Mouse (Mus musculus): ENCODE measurements at regions not wholly inside any gene's neighbourhood (a gene's known extent, or its start where the extent isn't known, plus 50 kb on each side); places are given as distances from the start of the nearest gene placed in this dataset.

- Histone ChIP-seq H3K4me3 (ENCODE audit: low read length) (no peak overlapping the region), H3K36me3 (ENCODE audit: control insufficient read depth, insufficient read depth) (no peaks in the 10 kb centered on the region), H3K27ac (ENCODE audit: low read length) (no peak overlapping the region), H3K9me3 (replicated peaks; ENCODE audit: control insufficient read depth, low read length) (no peaks in the 10 kb centered on the region), H3K4me2 (ENCODE audit: low read depth, low read length) (no peak overlapping the region), H3K4me1 (ENCODE audit: control insufficient read depth, insufficient read depth, low read length) (no peaks in the 10 kb centered on the region), H3K9ac (ENCODE audit: low read length) (no peak overlapping the region), H3K27me3 (ENCODE audit: control insufficient read depth, insufficient read depth, low read length) (no peaks in the 10 kb centered on the region)
- 43% methylated on average over 5 of the region's 5 CpGs for WGBS
- no peak for ATAC-seq (replicated peaks; ENCODE audit: extremely low read depth, insufficient read depth, low FRiP score)
These were observed 596.3 kb upstream of the Syt1 start for GRCm38 (mm10) chr10:109607121-109607520.

- WGBS = 70% methylated on average over 3 of the region's 3 CpGs
These were observed 592.5 kb upstream of the Syt1 start for GRCm38 (mm10) chr10:109603241-109603640.

GRCm38 (mm10) chr10:109598604-109599003, 587.8 kb upstream of the Syt1 start:
- Histone ChIP-seq H3K36me3 (ENCODE audit: control insufficient read depth, insufficient read depth) (no peaks in the 10 kb centered on the region), H3K4me2 (ENCODE audit: low read depth, low read length) (no peak overlapping the region), H3K27me3 (ENCODE audit: control insufficient read depth, insufficient read depth, low read length) (no peaks in the 10 kb centered on the region), H3K9me3 (replicated peaks; ENCODE audit: control insufficient read depth, low read length) (no peaks in the 10 kb centered on the region), H3K4me1 (ENCODE audit: control insufficient read depth, insufficient read depth, low read length) (no peaks in the 10 kb centered on the region), H3K9ac (ENCODE audit: low read length) (no peak overlapping the region), H3K27ac (ENCODE audit: low read length) (no peak overlapping the region), H3K4me3 (ENCODE audit: low read length) (no peak overlapping the region)
- no peak for ATAC-seq (replicated peaks; ENCODE audit: extremely low read depth, insufficient read depth, low FRiP score)
- 69% methylated on average over 3 of the region's 3 CpGs for WGBS

More at GRCm38 (mm10) chr10:109603241-109603640, 592.5 kb upstream of the Syt1 start:
- H3K36me3 ChIP-seq (ENCODE audit: control insufficient read depth, insufficient read depth) = no peaks in the 10 kb centered on the region
- no peak overlapping the region for H3K9ac ChIP-seq (ENCODE audit: low read length)
- H3K27ac ChIP-seq (ENCODE audit: low read length) = no peak overlapping the region
- no peaks in the 10 kb centered on the region for H3K27me3 ChIP-seq (ENCODE audit: control insufficient read depth, insufficient read depth, low read length)
- no peak for ATAC-seq (replicated peaks; ENCODE audit: extremely low read depth, insufficient read depth, low FRiP score)
- no peak overlapping the region for H3K4me3 ChIP-seq (ENCODE audit: low read length)
- no peak overlapping the region for H3K4me2 ChIP-seq (ENCODE audit: low read depth, low read length)
- no peaks in the 10 kb centered on the region for H3K9me3 ChIP-seq (replicated peaks; ENCODE audit: control insufficient read depth, low read length)
- no peaks in the 10 kb centered on the region for H3K4me1 ChIP-seq (ENCODE audit: control insufficient read depth, insufficient read depth, low read length)

GRCm38 (mm10) chr10:109573200-109573599, 562.4 kb upstream of the Syt1 start:
- 80% methylated on average over 4 of the region's 4 CpGs for WGBS

GRCm38 (mm10) chr10:109569798-109570197, 559.0 kb upstream of the Syt1 start:
- Histone ChIP-seq H3K9ac (ENCODE audit: low read length) (no peak overlapping the region), H3K9me3 (replicated peaks; ENCODE audit: control insufficient read depth, low read length) (no peaks in the 10 kb centered on the region), H3K4me3 (ENCODE audit: low read length) (no peak overlapping the region), H3K36me3 (ENCODE audit: control insufficient read depth, insufficient read depth) (no peaks in the 10 kb centered on the region), H3K4me1 (ENCODE audit: control insufficient read depth, insufficient read depth, low read length) (no peaks in the 10 kb centered on the region), H3K27ac (ENCODE audit: low read length) (no peak overlapping the region), H3K27me3 (ENCODE audit: control insufficient read depth, insufficient read depth, low read length) (no peaks in the 10 kb centered on the region), H3K4me2 (ENCODE audit: low read depth, low read length) (no peak overlapping the region)
- WGBS = 79% methylated on average over 2 of the region's 2 CpGs
- ATAC-seq (replicated peaks; ENCODE audit: extremely low read depth, insufficient read depth, low FRiP score) = no peak

More at GRCm38 (mm10) chr10:109573200-109573599, 562.4 kb upstream of the Syt1 start:
- Histone ChIP-seq H3K4me1 (ENCODE audit: control insufficient read depth, insufficient read depth, low read length) (no peaks in the 10 kb centered on the region), H3K4me2 (ENCODE audit: low read depth, low read length) (no peak overlapping the region), H3K27ac (ENCODE audit: low read length) (no peak overlapping the region), H3K36me3 (ENCODE audit: control insufficient read depth, insufficient read depth) (no peaks in the 10 kb centered on the region), H3K27me3 (ENCODE audit: control insufficient read depth, insufficient read depth, low read length) (no peaks in the 10 kb centered on the region), H3K4me3 (ENCODE audit: low read length) (no peak overlapping the region), H3K9me3 (replicated peaks; ENCODE audit: control insufficient read depth, low read length) (no peaks in the 10 kb centered on the region), H3K9ac (ENCODE audit: low read length) (no peak overlapping the region)
- no peak for ATAC-seq (replicated peaks; ENCODE audit: extremely low read depth, insufficient read depth, low FRiP score)

- no peaks in the 10 kb centered on the region for H3K36me3 ChIP-seq (ENCODE audit: control insufficient read depth, insufficient read depth)
- no peak for ATAC-seq (replicated peaks; ENCODE audit: extremely low read depth, insufficient read depth, low FRiP score)
- H3K27me3 ChIP-seq (ENCODE audit: control insufficient read depth, insufficient read depth, low read length) = no peaks in the 10 kb centered on the region
- WGBS = 78% methylated on average over 2 of the region's 2 CpGs
- no peak overlapping the region for H3K9ac ChIP-seq (ENCODE audit: low read length)
- no peaks in the 10 kb centered on the region for H3K4me1 ChIP-seq (ENCODE audit: control insufficient read depth, insufficient read depth, low read length)
- H3K4me3 ChIP-seq (ENCODE audit: low read length) = no peak overlapping the region
- no peak overlapping the region for H3K27ac ChIP-seq (ENCODE audit: low read length)
- H3K9me3 ChIP-seq (replicated peaks; ENCODE audit: control insufficient read depth, low read length) = no peaks in the 10 kb centered on the region
- H3K4me2 ChIP-seq (ENCODE audit: low read depth, low read length) = no peak overlapping the region
These were observed 555.9 kb upstream of the Syt1 start for GRCm38 (mm10) chr10:109566675-109567074.

- H3K27ac ChIP-seq (ENCODE audit: low read length) = no peak overlapping the region
- no peak overlapping the region for H3K9ac ChIP-seq (ENCODE audit: low read length)
- 67% methylated on average over 2 of the region's 2 CpGs for WGBS
- no peak for ATAC-seq (replicated peaks; ENCODE audit: extremely low read depth, insufficient read depth, low FRiP score)
- no peak overlapping the region for H3K4me3 ChIP-seq (ENCODE audit: low read length)
- no peaks in the 10 kb centered on the region for H3K9me3 ChIP-seq (replicated peaks; ENCODE audit: control insufficient read depth, low read length)
- no peaks in the 10 kb centered on the region for H3K4me1 ChIP-seq (ENCODE audit: control insufficient read depth, insufficient read depth, low read length)
- H3K4me2 ChIP-seq (ENCODE audit: low read depth, low read length) = no peak overlapping the region
- H3K36me3 ChIP-seq (ENCODE audit: control insufficient read depth, insufficient read depth) = no peaks in the 10 kb centered on the region
- no peaks in the 10 kb centered on the region for H3K27me3 ChIP-seq (ENCODE audit: control insufficient read depth, insufficient read depth, low read length)
These were observed 550.9 kb upstream of the Syt1 start for GRCm38 (mm10) chr10:109561638-109562037.

- Histone ChIP-seq H3K4me1 (ENCODE audit: control insufficient read depth, insufficient read depth, low read length) (no peaks in the 10 kb centered on the region), H3K4me3 (ENCODE audit: low read length) (no peak overlapping the region), H3K9me3 (replicated peaks; ENCODE audit: control insufficient read depth, low read length) (no peaks in the 10 kb centered on the region), H3K27me3 (ENCODE audit: control insufficient read depth, insufficient read depth, low read length) (no peaks in the 10 kb centered on the region), H3K36me3 (ENCODE audit: control insufficient read depth, insufficient read depth) (no peaks in the 10 kb centered on the region), H3K4me2 (ENCODE audit: low read depth, low read length) (no peak overlapping the region), H3K27ac (ENCODE audit: low read length) (no peak overlapping the region), H3K9ac (ENCODE audit: low read length) (no peak overlapping the region)
- 0% methylated on average over 1 of the region's 1 CpGs for WGBS
- no peak for ATAC-seq (replicated peaks; ENCODE audit: extremely low read depth, insufficient read depth, low FRiP score)
These were observed 550.3 kb upstream of the Syt1 start for GRCm38 (mm10) chr10:109561094-109561493.

GRCm38 (mm10) chr10:109543301-109543700, 532.5 kb upstream of the Syt1 start:
- no peaks in the 10 kb centered on the region for H3K4me1 ChIP-seq (ENCODE audit: control insufficient read depth, insufficient read depth, low read length)
- ATAC-seq (replicated peaks; ENCODE audit: extremely low read depth, insufficient read depth, low FRiP score) = no peak
- H3K9ac ChIP-seq (ENCODE audit: low read length) = no peak overlapping the region
- H3K9me3 ChIP-seq (replicated peaks; ENCODE audit: control insufficient read depth, low read length) = no peaks in the 10 kb centered on the region
- no peaks in the 10 kb centered on the region for H3K36me3 ChIP-seq (ENCODE audit: control insufficient read depth, insufficient read depth)
- H3K4me3 ChIP-seq (ENCODE audit: low read length) = no peak overlapping the region
- WGBS = 85% methylated on average over 1 of the region's 1 CpGs
- no peak overlapping the region for H3K4me2 ChIP-seq (ENCODE audit: low read depth, low read length)
- H3K27ac ChIP-seq (ENCODE audit: low read length) = no peak overlapping the region
- no peaks in the 10 kb centered on the region for H3K27me3 ChIP-seq (ENCODE audit: control insufficient read depth, insufficient read depth, low read length)

GRCm38 (mm10) chr10:109540229-109540628, 529.4 kb upstream of the Syt1 start:
- Histone ChIP-seq H3K9me3 (replicated peaks; ENCODE audit: control insufficient read depth, low read length) (no peaks in the 10 kb centered on the region), H3K4me1 (ENCODE audit: control insufficient read depth, insufficient read depth, low read length) (no peaks in the 10 kb centered on the region), H3K9ac (ENCODE audit: low read length) (no peak overlapping the region), H3K36me3 (ENCODE audit: control insufficient read depth, insufficient read depth) (no peaks in the 10 kb centered on the region), H3K27ac (ENCODE audit: low read length) (no peak overlapping the region), H3K27me3 (ENCODE audit: control insufficient read depth, insufficient read depth, low read length) (no peaks in the 10 kb centered on the region), H3K4me3 (ENCODE audit: low read length) (no peak overlapping the region), H3K4me2 (ENCODE audit: low read depth, low read length) (no peak overlapping the region)
- no peak for ATAC-seq (replicated peaks; ENCODE audit: extremely low read depth, insufficient read depth, low FRiP score)
- WGBS = 79% methylated on average over 2 of the region's 2 CpGs
